Mouse (Mus musculus) testis, adult 2 months (tissue): ENCODE results near the gene Dcaf15.

Source experiments
- CTCF ChIP-seq: fragments of 200-500 bp; IDR thresholded peaks from 2 replicates; pipeline ENCODE4 v1.5.1; 2012; ENCODE audit warnings: low read depth, mild to moderate bottlenecking, inconsistent platforms, low read length, moderate library complexity; ENCODE audit not compliant: control insufficient read depth, insufficient read depth, insufficient replicate concordance
- POLR2A ChIP-seq: fragments of 200-500 bp; IDR thresholded peaks from 2 replicates; pipeline ENCODE4 v1.6.1; 2012; ENCODE audit warnings: low read depth, mild to moderate bottlenecking, inconsistent platforms, low read length, moderate library complexity; ENCODE audit not compliant: control insufficient read depth

GRCm38 (mm10) chr8:84069750-84070149 lies 34.8 kb downstream of the Dcaf15 start:
- TF ChIP-seq CTCF (no peak), POLR2A (no peak)
